Mouse (Mus musculus) intestine, embryonic 14.5 days (tissue): Measurements from ENCODE around the gene Srp54c. TPM values are rescaled to one million over a fixed set of nuclear protein-coding genes. Genes with fewer than 3 reads are reported as not detected.

Source experiments
- ATAC-seq: fragments of 200-750 bp; cut with Nextera tagmentation; replicated peaks from 2 replicates; pipeline ENCODE4 v1.8.0; 2017; ENCODE audit warnings: low read depth, moderate number of reproducible peaks, moderate TSS enrichment, moderate library complexity; ENCODE audit not compliant: low FRiP score, low TSS enrichment
- DNase-seq: peaks from one replicate; pipeline ENCODE4 v3.0.0-alpha.2; 2018; ENCODE audit warnings: low spot score
- H3K27ac ChIP-seq: fragments of 300-500 bp; sonication (generic); 2 replicates; pipeline ENCODE4 v1.5.1; 2014; ENCODE audit warnings: low read depth, mild to moderate bottlenecking, control low read depth
- H3K27me3 ChIP-seq: fragments of 300-500 bp; sonication (generic); replicated peaks from 2 replicates; pipeline ENCODE4 v1.6.1; 2014; ENCODE audit warnings: low read length, control low read depth; ENCODE audit not compliant: control insufficient read depth, insufficient read depth
- H3K36me3 ChIP-seq: fragments of 300-500 bp; sonication (generic); 2 replicates; pipeline ENCODE4 v1.6.1; 2014; ENCODE audit warnings: low read length, control low read depth; ENCODE audit not compliant: control insufficient read depth, insufficient read depth
- H3K4me1 ChIP-seq: fragments of 300-500 bp; sonication (generic); replicated peaks from 2 replicates; pipeline ENCODE4 v1.6.1; 2014; ENCODE audit warnings: low read length, control low read depth, mixed read lengths; ENCODE audit not compliant: control insufficient read depth, insufficient read depth
- H3K4me2 ChIP-seq: fragments of 300-500 bp; sonication (generic); 2 replicates; pipeline ENCODE4 v1.6.1; 2014; ENCODE audit warnings: low read length
- H3K4me3 ChIP-seq: fragments of 300-500 bp; sonication (generic); 2 replicates; pipeline ENCODE4 v1.5.1; 2014; ENCODE audit warnings: low read depth, low read length, control low read depth, mixed read lengths
- H3K9ac ChIP-seq: fragments of 300-500 bp; sonication (generic); 2 replicates; pipeline ENCODE4 v1.6.1; 2014; ENCODE audit warnings: mild to moderate bottlenecking, low read length
- H3K9me3 ChIP-seq: fragments of 300-500 bp; sonication (generic); 2 replicates; pipeline ENCODE4 v1.6.1; 2016; ENCODE audit warnings: low read length, control low read depth; ENCODE audit not compliant: control insufficient read depth
- WGBS: fragments of 180-500 bp; shearing (Covaris S2); extraction: QIAGEN DNeasy Blood & Tissue Kit; methylation state at CpG from one replicate; pipeline ENCODE4 v1.1.7; 2014; 5-methylcytosine and 5-hydroxymethylcytosine counted together
- polyA plus RNA-seq: library from polyadenylated mRNA; unstranded; fragments of >200 nt; fragmentation: Nextera tagmentation; extraction: Ambion mirVana; gene quantifications from 2 replicates; pipeline ENCODE4 v1.2.1, GENCODE M21; 2014

Srp54c gene
- polyA plus RNA-seq, 1 experiment from 2014 or later: 68.3 TPM

- Histone ChIP-seq H3K27ac (no peak overlapping the region), H3K27me3 (no peaks in the 10 kb centered on the region), H3K9ac (no peak overlapping the region), H3K4me1 (peaks cover 1% of the 10 kb centered on the region; the same call in 1 of the 2 replicates), H3K9me3 (no peaks in the 10 kb centered on the region), H3K4me3 (no peak overlapping the region), H3K36me3 (peaks cover 21% of the 10 kb centered on the region), H3K4me2 (no peak overlapping the region)
- 93% methylated on average over 4 of the region's 4 CpGs for WGBS
- DNase-seq: no peak
- ATAC-seq: no peak
Measured at GRCm38 (mm10) chr12:55306371-55306770, 76.4 kb downstream of the Srp54c start.

- Histone ChIP-seq H3K9me3 (no peaks in the 10 kb centered on the region), H3K4me1 (no peaks in the 10 kb centered on the region), H3K27me3 (no peaks in the 10 kb centered on the region), H3K4me3 (no peak overlapping the region), H3K27ac (no peak overlapping the region), H3K9ac (no peak overlapping the region), H3K36me3 (peaks cover 22% of the 10 kb centered on the region), H3K4me2 (no peak overlapping the region)
- no peak for ATAC-seq
- no peak for DNase-seq
- 86% methylated on average over 6 of the region's 6 CpGs for WGBS
Measured at GRCm38 (mm10) chr12:55307566-55307965, 77.6 kb downstream of the Srp54c start.

GRCm38 (mm10) chr12:55308731-55309130 is 78.8 kb downstream of the Srp54c start:
- ATAC-seq: no peak
- WGBS: 96% methylated on average over 9 of the region's 9 CpGs
- no peak for DNase-seq

GRCm38 (mm10) chr12:55309501-55309900 is 79.5 kb downstream of the Srp54c start:
- no peak overlapping the region for H3K27ac ChIP-seq
- no peak overlapping the region for H3K4me3 ChIP-seq
- no peak overlapping the region for H3K4me2 ChIP-seq
- H3K36me3 ChIP-seq: peaks cover 22% of the 10 kb centered on the region
- no peak overlapping the region for H3K9ac ChIP-seq
- H3K27me3 ChIP-seq: no peaks in the 10 kb centered on the region
- ATAC-seq (no peak), DNase-seq (no peak)
- no peaks in the 10 kb centered on the region for H3K9me3 ChIP-seq
- WGBS: 63% methylated on average over 8 of the region's 8 CpGs
- H3K4me1 ChIP-seq: no peaks in the 10 kb centered on the region

More at GRCm38 (mm10) chr12:55308731-55309130, 78.8 kb downstream of the Srp54c start:
- Histone ChIP-seq H3K9me3 (no peaks in the 10 kb centered on the region), H3K4me1 (no peaks in the 10 kb centered on the region), H3K9ac (no peak overlapping the region), H3K27me3 (no peaks in the 10 kb centered on the region), H3K4me3 (no peak overlapping the region), H3K4me2 (no peak overlapping the region), H3K36me3 (peaks cover 22% of the 10 kb centered on the region), H3K27ac (no peak overlapping the region)

GRCm38 (mm10) chr12:55311841-55312240 is 81.9 kb downstream of the Srp54c start:
- no peaks in the 10 kb centered on the region for H3K9me3 ChIP-seq
- H3K36me3 ChIP-seq: peaks cover 22% of the 10 kb centered on the region
- H3K9ac ChIP-seq: no peak overlapping the region
- no peak overlapping the region for H3K4me2 ChIP-seq
- no peak overlapping the region for H3K4me3 ChIP-seq
- 79% methylated on average over 7 of the region's 7 CpGs for WGBS
- DNase-seq: no peak
- no peak for ATAC-seq
- no peaks in the 10 kb centered on the region for H3K4me1 ChIP-seq
- no peaks in the 10 kb centered on the region for H3K27me3 ChIP-seq
- no peak overlapping the region for H3K27ac ChIP-seq

Other genes with a start within 250 kb of the Srp54c start
- not detected in 2 replicates for gene Gm20403, start 243.6 kb upstream of the Srp54c start, polyA plus RNA-seq
- 26.5 and 28.9 TPM in 2 replicates for gene Baz1a, start 215.8 kb upstream of the Srp54c start, polyA plus RNA-seq
- gene 2700097O09Rik, start 150.1 kb upstream of the Srp54c start, polyA plus RNA-seq: 29.0 and 33.1 TPM in 2 replicates
- 150 and 163 TPM in 2 replicates for gene Srp54a, start 149.9 kb upstream of the Srp54c start, polyA plus RNA-seq
- gene Fam177a, start 105.7 kb upstream of the Srp54c start, polyA plus RNA-seq: 19.2 and 19.3 TPM in 2 replicates
- 51.8 and 58.2 TPM in 2 replicates for gene Srp54b, start 75.1 kb upstream of the Srp54c start, polyA plus RNA-seq
- gene 1700047I17Rik2, start 30.6 kb upstream of the Srp54c start, polyA plus RNA-seq: 0.77 TPM in 1 of 2 replicates, not detected in the other
- gene 1110008L16Rik, start 69.4 kb downstream of the Srp54c start, polyA plus RNA-seq: 23.0 and 25.9 TPM in 2 replicates
- gene Ppp2r3c, start 72.8 kb downstream of the Srp54c start, polyA plus RNA-seq: 15.6 and 16.2 TPM in 2 replicates
- gene Psma6, start 154.1 kb downstream of the Srp54c start, polyA plus RNA-seq: 433 and 438 TPM in 2 replicates